ENCODE assay signal across 8 mouse cellular contexts in genomic region chr5:151367317-151367716, GRCm38 (mm10).
A peak's percentile ranks its signal among the peaks of the same experiment; 100 is the strongest.
DNase-seq lines count a peak whose midpoint lies in the region; ATAC-seq and TF ChIP-seq lines count a peak whose summit lies in the region.

No protein-coding gene starts in this region.

- no peak for TF ChIP-seq POLR2A in myocyte (IDR thresholded peaks at IDR 0.05; ENCODE audit: insufficient read length, low read depth)

- H3K9me3 ChIP-seq in kidney, embryonic 14.5 days (ENCODE audit: control insufficient read depth, low read length) = no peaks in the 10 kb centered on the region
- no peaks in the 10 kb centered on the region for H3K9me3 ChIP-seq in embryonic facial prominence, embryonic 10.5 days
- H3K9me3 ChIP-seq in intestine, embryonic 16.5 days (ENCODE audit: control insufficient read depth, low read length) = no peaks in the 10 kb centered on the region

- H3K4me2 ChIP-seq in kidney, embryonic 14.5 days (replicated peaks; ENCODE audit: low read depth, low read length) = peak overlapping the region; percentile 54
- peak overlapping the region; percentile 54 for H3K4me2 ChIP-seq in intestine, embryonic 16.5 days (ENCODE audit: low read depth, low read length)
- H3K4me2 ChIP-seq in myocyte (ENCODE audit: low read depth) = peak overlapping the region; percentile 90

- no peaks in the 10 kb centered on the region for H3K27me3 ChIP-seq in kidney, embryonic 14.5 days (ENCODE audit: control insufficient read depth, insufficient read depth, low read length)
- H3K27me3 ChIP-seq in embryonic facial prominence, embryonic 10.5 days (replicated peaks; ENCODE audit: low read depth, poor library complexity, severe bottlenecking) = no peaks in the 10 kb centered on the region
- H3K27me3 ChIP-seq in intestine, embryonic 16.5 days (replicated peaks; ENCODE audit: control insufficient read depth, insufficient read depth, low read length) = no peaks in the 10 kb centered on the region
- H3K27me3 ChIP-seq in myocyte (ENCODE audit: control insufficient read depth, insufficient read depth, insufficient read length) = no peaks in the 10 kb centered on the region

- no peak for ATAC-seq in kidney, embryonic 14.5 days (ENCODE audit: low FRiP score, low TSS enrichment)
- ATAC-seq in intestine, embryonic 16.5 days = no peak

- peak overlapping the region; percentile 48; the same call in 1 of the 2 replicates for H3K4me3 ChIP-seq in kidney, embryonic 14.5 days (ENCODE audit: low read length)
- H3K4me3 ChIP-seq in embryonic facial prominence, embryonic 10.5 days = peak overlapping the region; percentile 62
- peak overlapping the region; percentile 52 for H3K4me3 ChIP-seq in intestine, embryonic 16.5 days (ENCODE audit: low read length)
- peak overlapping the region; percentile 50 for H3K4me3 ChIP-seq in myocyte

- H3K9ac ChIP-seq in kidney, embryonic 14.5 days (ENCODE audit: low read depth, low read length) = peak overlapping the region; percentile 59; the same call in 1 of the 2 replicates
- peak overlapping the region; percentile 65; the same call in 1 of the 2 replicates for H3K9ac ChIP-seq in intestine, embryonic 16.5 days (ENCODE audit: low read depth, low read length)

- no peak for DNase-seq in kidney, postnatal 14 days
- DNase-seq in embryonic facial prominence, embryonic 10.5 days (ENCODE audit: low spot score) = no peak
- DNase-seq in gastrocnemius, postnatal 36 days = no peak
- DNase-seq in adrenal gland, postnatal 36 days = no peak
- DNase-seq in kidney, adult 9 months = no peak

- no peak overlapping the region; the same call in 1 of the 2 replicates for H3K27ac ChIP-seq in kidney, embryonic 14.5 days (ENCODE audit: low read depth, low read length)
- peak overlapping the region; percentile 97 for H3K27ac ChIP-seq in embryonic facial prominence, embryonic 10.5 days (replicated peaks)
- peak overlapping the region; percentile 82 for H3K27ac ChIP-seq in intestine, embryonic 16.5 days (ENCODE audit: low read length)

- 0 out of 2 replicates have a peak, but pooled peaks cover 4% of the 10 kb centered on the region for H3K4me1 ChIP-seq in kidney, embryonic 14.5 days (ENCODE audit: control insufficient read depth, insufficient read depth, low read length)
- H3K4me1 ChIP-seq in embryonic facial prominence, embryonic 10.5 days = peaks cover 14% of the 10 kb centered on the region
- H3K4me1 ChIP-seq in intestine, embryonic 16.5 days (ENCODE audit: control insufficient read depth, insufficient read depth, low read length) = peaks cover 2% of the 10 kb centered on the region; the same call in 1 of the 2 replicates

- peaks cover 7% of the 10 kb centered on the region for H3K79me2 ChIP-seq in myocyte (ENCODE audit: control insufficient read depth, insufficient read depth)

- intact Hi-C loops in gastrocnemius, postnatal 36 days (cut with DNase I) = loop anchor here (5.0 kb wide), 2 partner anchors 225 to 320 kb away; no protein-coding TSS in a partner anchor

- WGBS in kidney, embryonic 14.5 days = 95% methylated on average over 1 of the region's 1 CpGs
- WGBS in embryonic facial prominence, embryonic 10.5 days = 87% methylated on average over 1 of the region's 1 CpGs
- 74% methylated on average over 1 of the region's 1 CpGs for WGBS in intestine, embryonic 16.5 days

- peak overlapping the region; percentile 73 for H3ac ChIP-seq in myocyte (ENCODE audit: control insufficient read depth, insufficient read length)

- H3K36me3 ChIP-seq in kidney, embryonic 14.5 days (ENCODE audit: control insufficient read depth, insufficient read depth, low read length) = no peaks in the 10 kb centered on the region
- no peaks in the 10 kb centered on the region for H3K36me3 ChIP-seq in embryonic facial prominence, embryonic 10.5 days (replicated peaks)
- no peaks in the 10 kb centered on the region for H3K36me3 ChIP-seq in intestine, embryonic 16.5 days (ENCODE audit: control insufficient read depth, insufficient read depth, low read length)
- no peaks in the 10 kb centered on the region for H3K36me3 ChIP-seq in myocyte (ENCODE audit: control insufficient read depth, insufficient read depth)

TF ChIP-seq in myocyte, 11 proteins besides CTCF, POLR2A, EP300 and RAD21:
- TF ChIP-seq TCF12 (IDR thresholded peaks at IDR 0.05; ENCODE audit: insufficient read depth, poor library complexity, severe bottlenecking) = no peak
- no peak for TF ChIP-seq USF1 (IDR thresholded peaks at IDR 0.05; ENCODE audit: low read depth)
- no peak for TF ChIP-seq REST (IDR thresholded peaks at IDR 0.05; ENCODE audit: insufficient read depth, insufficient read length)
- no peak for TF ChIP-seq MAX (IDR thresholded peaks at IDR 0.05; ENCODE audit: low read depth)
- TF ChIP-seq TCF3 (IDR thresholded peaks at IDR 0.05; ENCODE audit: insufficient read length, low read depth) = no peak
- no peak for TF ChIP-seq POLR2AphosphoS2 (IDR thresholded peaks at IDR 0.05; ENCODE audit: insufficient read length, low read depth)
- TF ChIP-seq SRF (IDR thresholded peaks at IDR 0.05; ENCODE audit: control insufficient read depth, insufficient read length, low read depth) = no peak
- no peak for TF ChIP-seq E2F4 (IDR thresholded peaks at IDR 0.05; ENCODE audit: insufficient read depth)
- TF ChIP-seq MYOG (IDR thresholded peaks at IDR 0.05; ENCODE audit: control insufficient read depth in 1 of 3, insufficient read depth in 1 of 3, insufficient read length in 2 of 3, low read depth in 2 of 3) = no peak
- no peak for TF ChIP-seq CEBPB (IDR thresholded peaks at IDR 0.05; ENCODE audit: insufficient read depth, poor library complexity, severe bottlenecking)
- no peak for TF ChIP-seq MYOD1 (IDR thresholded peaks at IDR 0.05; ENCODE audit: control insufficient read depth in 1 of 3, insufficient read length in 2 of 3, low read depth in 2 of 3)
